Mouse (Mus musculus) thymus, postnatal 36 days (tissue): Measurements from ENCODE around the gene Wrap73.
A peak's percentile ranks its signal among the peaks of the same experiment; 100 is the strongest.

Experiments used
- DNase-seq, 2 experiments: peaks; one replicate each; pipeline ENCODE4 v3.0.0; 2022; ENCODE audit warnings: mixed read lengths in 2 of 2

The Wrap73 gene

GRCm38 (mm10) chr4:154142211-154143040 lies at the start of gene Wrap73:
TSS of gene Wrap73 (plus strand) at chr4:154142372.
- peak; percentile 83 to 85 for DNase-seq

GRCm38 (mm10) chr4:154093210-154093609 lies 49.0 kb upstream of the Wrap73 start:
- peak; percentile 32 to 48 for DNase-seq

GRCm38 (mm10) chr4:154096111-154096510 lies 46.1 kb upstream of the Wrap73 start:
- no peak for DNase-seq

GRCm38 (mm10) chr4:154099361-154099760 lies 42.8 kb upstream of the Wrap73 start:
- no peak for DNase-seq

DNA sequence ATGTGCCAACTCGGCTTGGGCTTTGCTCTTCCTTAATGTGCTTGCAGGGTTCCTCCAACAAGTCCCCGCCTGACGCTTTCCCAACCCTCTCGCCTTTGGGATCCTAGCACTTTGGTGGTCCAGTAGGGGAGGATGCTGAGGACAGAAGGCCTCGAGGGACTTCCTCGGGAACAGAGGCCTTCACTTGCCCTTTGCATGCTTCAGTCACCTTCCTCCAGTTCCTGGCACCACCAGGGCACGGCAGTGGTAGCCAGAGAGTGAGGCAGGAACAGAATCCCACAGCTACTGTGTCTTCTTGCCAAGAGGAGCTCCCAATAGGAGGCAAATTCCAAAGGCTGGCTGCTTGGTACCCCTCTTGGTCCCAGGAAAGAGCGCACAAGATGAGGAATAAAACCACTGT lies 38.8 kb upstream of the Wrap73 start:
- no peak for DNase-seq

DNA sequence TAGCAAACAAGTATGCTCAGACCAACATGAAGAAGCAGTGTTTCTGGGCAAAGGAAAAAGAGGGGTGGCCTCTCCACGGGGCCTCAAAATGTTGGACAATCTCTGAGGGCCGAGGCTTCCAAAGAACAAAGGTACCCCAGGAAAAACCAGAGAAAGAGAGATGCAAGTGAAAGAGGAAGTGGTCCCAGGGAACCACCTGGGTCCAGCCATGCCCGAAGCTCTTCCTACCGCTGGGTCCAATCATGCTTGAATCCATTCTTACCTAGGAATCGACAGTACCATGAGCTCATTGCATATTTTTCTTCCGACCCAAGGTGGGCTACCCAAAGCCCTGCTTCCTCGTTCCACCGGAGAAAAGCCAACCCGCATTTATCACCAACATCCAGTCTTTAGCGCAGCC lies 38.3 kb upstream of the Wrap73 start:
- DNase-seq = no peak

DNA sequence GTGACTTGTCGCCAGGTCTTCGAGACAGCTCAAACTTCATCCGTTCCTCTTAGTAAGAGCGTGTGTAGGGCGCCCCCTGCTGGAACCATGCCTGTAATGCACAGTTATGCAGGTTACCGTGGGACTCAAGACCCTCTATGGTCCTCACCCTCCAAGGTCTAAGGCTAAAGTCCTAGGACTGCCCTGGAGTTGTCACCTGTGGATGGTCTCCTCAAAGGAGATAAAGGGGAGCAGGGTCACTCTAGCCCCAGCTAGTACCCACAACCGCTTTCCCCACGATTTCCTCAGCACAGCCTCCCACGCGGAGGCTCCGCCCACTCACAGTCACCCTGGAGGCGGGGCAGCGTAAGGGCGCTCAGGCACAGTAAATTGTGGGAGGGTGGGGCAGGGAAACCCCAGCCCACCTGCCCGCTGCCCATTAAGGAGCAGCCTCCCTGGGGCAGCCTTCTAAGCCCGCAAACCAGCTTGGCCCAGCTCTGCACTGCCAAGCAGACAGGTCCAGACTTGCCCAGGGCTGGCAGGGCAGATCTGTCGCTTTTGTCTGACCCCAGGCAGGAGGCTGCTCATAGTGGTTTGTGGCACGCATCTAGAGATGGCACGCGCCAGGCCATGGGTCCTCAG lies 36.7 kb upstream of the Wrap73 start:
- DNase-seq = peak; percentile 47 to 54

DNA sequence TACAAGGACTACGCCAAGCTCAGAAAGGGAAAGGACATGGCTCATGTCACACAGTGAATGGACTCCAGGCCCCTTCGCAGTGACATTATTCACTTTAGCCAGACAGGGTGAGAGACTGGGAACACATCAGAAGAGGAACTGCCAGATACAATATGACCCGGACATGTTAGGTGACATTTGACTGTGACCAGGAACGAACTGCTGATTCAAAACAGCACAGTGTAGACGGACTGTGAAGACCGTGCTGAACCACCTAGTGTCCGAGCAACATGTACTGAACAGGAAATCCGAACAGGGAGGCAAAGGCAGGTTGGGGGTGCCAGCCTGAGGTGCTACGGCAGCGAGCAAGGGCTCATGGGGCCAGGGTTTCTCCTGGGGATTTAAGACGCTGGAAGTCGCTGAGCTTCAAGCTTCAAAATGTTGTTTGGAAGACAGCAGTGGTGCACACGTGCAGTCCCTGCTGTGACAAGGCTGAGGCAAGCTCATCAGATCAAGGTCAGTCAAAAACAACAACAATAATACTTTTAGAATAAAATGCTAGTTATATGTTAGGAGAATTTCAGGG lies 35.6 kb upstream of the Wrap73 start:
- no peak for DNase-seq

GRCm38 (mm10) chr4:154109216-154109849 lies 32.8 kb upstream of the Wrap73 start:
- DNase-seq = no peak

DNA sequence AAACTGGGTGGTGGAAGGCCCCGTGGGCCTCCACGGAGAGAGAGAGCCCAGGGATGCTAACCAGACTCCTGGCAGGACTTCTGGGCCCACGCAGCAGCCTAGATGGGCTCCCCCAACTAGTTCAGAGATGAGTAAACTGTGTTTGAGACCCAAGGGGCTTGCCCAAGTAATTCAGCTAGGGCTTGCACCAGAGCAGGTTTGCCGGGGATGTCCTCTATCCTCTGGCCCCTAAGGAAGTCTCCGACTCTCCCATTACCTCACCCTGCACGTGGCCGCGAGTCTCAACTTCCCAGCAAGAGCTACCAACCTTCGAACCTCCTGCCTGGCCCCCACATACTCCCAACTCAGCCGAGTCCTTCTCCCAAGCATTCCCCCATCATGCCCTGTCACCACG lies 32.3 kb upstream of the Wrap73 start:
- DNase-seq = no peak

GRCm38 (mm10) chr4:154116421-154116820 lies 25.8 kb upstream of the Wrap73 start:
- DNase-seq = no peak

- DNase-seq = no peak
These were observed 23.4 kb upstream of the Wrap73 start for GRCm38 (mm10) chr4:154118782-154119181.

- no peak for DNase-seq
These were observed 23.0 kb upstream of the Wrap73 start for GRCm38 (mm10) chr4:154119208-154119607.

DNA sequence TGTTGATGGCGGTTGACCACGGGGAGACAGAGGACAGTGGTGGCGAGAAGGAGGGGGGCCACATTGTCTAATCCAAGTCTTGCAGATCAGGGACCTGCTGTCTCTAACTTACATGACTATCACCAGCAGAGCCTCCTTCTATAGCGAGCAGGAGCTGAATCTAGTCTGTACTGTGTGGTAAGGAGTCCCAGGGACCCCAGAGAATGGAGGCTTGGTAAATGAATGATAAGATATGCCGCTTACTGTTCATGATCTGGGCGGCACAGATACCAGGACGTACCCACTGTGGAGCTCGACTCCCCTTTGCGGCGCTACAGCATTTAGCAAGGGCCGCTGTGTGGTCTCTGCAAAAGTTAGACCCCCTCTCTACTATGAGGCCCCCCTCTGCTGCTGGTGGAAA lies 20.4 kb upstream of the Wrap73 start:
- no peak for DNase-seq

DNA sequence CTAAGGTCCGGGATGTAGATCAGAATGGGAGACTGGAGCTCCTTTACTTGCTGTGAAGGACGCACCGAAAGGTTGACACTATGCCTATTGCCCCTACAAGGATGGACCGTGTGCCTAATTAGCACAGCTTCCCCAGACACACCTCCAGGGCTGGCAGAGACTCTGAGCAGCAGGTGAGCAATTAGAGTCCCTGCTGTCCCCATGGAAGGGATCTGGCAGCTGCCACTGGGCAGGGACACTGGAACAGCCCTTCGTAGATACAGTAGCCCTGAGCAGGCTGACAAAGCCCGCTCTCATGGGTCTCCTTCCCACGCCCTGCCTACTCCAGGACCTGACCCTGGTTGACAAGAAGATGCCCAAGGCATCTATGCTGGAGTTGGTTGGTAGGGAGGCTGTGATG lies 19.8 kb upstream of the Wrap73 start:
- no peak for DNase-seq

- no peak for DNase-seq
These were observed 18.6 kb upstream of the Wrap73 start for GRCm38 (mm10) chr4:154123553-154123952.

- no peak for DNase-seq
These were observed 17.0 kb upstream of the Wrap73 start for GRCm38 (mm10) chr4:154125202-154125601.

DNA sequence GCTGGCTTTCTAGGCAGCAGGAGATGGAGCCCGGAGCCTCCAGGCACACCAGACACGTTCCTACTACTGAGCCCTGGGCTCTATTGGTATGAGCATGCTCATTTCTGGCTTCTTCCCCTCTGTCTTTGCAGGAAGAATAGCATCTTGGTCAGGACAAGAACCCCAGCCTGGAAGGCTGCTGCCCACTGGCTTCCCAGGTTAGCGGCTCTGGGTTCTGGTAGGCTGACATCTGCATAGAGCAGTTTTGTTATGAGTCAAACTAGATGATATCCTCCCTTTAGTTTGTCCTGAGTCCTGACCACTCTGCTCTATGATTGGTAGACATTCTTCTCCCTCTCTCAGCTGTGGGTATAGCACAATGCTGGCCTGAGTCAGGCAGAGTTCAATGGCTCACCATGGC lies 14.9 kb upstream of the Wrap73 start:
- DNase-seq = no peak

- no peak for DNase-seq
These were observed 12.2 kb upstream of the Wrap73 start for GRCm38 (mm10) chr4:154129950-154130349.

- DNase-seq = no peak
These were observed 10.3 kb upstream of the Wrap73 start for GRCm38 (mm10) chr4:154131894-154132293.

GRCm38 (mm10) chr4:154134803-154135202 lies 7.4 kb upstream of the Wrap73 start:
- no peak for DNase-seq

DNA sequence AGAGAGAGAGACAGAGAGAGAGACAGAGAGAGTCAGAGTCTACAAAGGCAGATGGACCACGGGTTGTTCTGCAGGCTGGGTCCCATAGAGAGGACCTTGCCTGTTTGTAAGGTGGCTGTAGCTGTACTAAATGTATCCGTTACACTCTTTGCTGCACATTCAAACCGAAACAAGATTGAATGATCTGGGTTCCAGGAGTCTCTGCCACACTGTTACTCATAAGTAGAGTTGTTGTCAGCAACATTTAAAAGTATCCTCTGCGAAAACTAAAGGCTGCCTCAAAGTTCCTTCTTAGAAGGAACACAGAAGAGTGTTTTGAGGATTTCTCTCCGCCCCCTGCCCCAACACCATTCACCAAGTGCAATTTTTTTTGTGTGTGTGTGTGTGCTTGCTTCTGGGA lies 5.0 kb upstream of the Wrap73 start:
- DNase-seq = no peak

DNA sequence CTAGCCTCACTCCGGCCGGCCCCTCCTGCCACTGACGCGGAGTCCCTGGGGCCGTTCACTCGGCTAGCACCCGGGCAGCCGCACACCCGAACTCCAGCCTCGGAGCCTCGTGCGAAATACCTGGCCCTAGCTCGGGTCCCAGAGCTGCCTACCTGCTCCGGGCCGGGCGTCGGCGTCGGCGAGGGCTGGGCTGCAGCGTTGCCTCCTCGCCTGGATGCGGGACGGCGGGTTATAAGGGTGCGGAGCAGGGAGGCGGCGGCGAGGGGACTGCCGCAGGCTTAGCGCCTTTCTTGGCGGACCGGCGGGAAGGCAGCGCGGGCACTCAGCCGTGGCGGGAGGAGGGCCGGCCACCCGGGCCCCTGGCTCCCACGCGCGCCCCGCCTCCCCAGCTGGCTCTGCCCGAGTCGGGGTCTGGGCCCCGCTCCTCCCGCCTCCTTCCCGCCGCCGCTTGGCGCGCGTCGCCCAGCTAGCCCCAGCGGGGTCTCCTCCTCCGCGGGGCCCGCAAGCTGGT lies 2.4 kb upstream of the Wrap73 start:
- DNase-seq = no peak

- DNase-seq = no peak
These were observed 2.2 kb upstream of the Wrap73 start, which contains the start of gene Trp73 for GRCm38 (mm10) chr4:154140182-154140212. TSS of gene Trp73 (minus strand) at chr4:154140208.
